Mouse (Mus musculus): ENCODE results near the gene Cfap44. TPM values are rescaled to one million over a fixed set of nuclear protein-coding genes. Genes with fewer than 3 reads are reported as not detected.
A peak's percentile ranks its signal among the peaks of the same experiment; 100 is the strongest.

The Cfap44 gene
- 0.20 and 0.22 TPM in 2 replicates for polyA plus RNA-seq (2015; fragmentation: Nextera tagmentation; extraction: Ambion mirVana)

DNA sequence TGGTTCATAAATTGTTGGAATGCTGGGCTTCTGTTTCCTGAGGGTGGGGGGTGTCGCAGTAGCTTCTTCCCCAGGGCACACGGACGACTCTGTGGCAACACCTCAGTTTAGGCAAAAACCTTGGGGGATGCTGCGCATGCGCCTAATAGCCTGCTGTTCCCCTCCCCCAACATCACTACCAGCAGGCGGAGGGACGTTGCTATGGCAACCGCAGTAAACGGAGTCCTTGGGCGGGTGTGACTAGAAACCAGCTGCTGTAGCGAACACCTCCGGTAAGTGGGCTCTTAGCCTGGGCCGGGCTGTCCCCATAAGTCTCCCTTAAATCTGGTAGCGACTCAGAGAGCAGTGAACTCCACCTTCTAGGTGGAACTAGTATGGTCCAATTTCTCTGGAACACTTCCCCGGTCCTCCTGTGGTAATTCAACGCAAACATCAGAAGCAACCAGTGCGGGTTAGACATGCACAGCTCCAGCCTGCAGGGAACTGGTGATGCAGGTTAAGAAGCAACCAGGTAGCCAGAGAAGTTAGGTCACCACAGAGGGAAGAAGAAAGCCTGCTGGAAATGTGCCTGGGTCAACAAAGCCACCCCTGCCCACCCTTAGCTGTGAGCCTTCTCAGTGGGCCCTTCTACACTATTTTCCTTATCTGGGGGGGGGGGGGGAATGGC, at the start of gene Cfap44:
Gene Cfap44 (plus strand): TSS at position 220 of the 667 bp plus-strand sequence.
- H3K27me3 ChIP-seq (ENCODE audit: control insufficient read depth, insufficient read depth, low read length): no peaks in the 10 kb centered on the region
- H3K9ac ChIP-seq (ENCODE audit: low read length): peak within 1 kb of the TSS; percentile 47; the same call in 1 of the 2 replicates
- 3% methylated on average over 17 of the region's 17 CpGs for WGBS
- H3K4me2 ChIP-seq (ENCODE audit: low read depth, low read length): peak within 1 kb of the TSS; percentile 68
- H3K4me3 ChIP-seq (ENCODE audit: low read length): peak within 1 kb of the TSS; percentile 39
- ATAC-seq (replicated peaks; ENCODE audit: extremely low read depth, insufficient read depth, low FRiP score): peak; percentile 66
- H3K9me3 ChIP-seq (replicated peaks; ENCODE audit: control insufficient read depth, low read length): peaks cover 7% of the 10 kb centered on the region; the same call in 1 of the 2 replicates
- peaks cover 10% of the 10 kb centered on the region for H3K4me1 ChIP-seq (ENCODE audit: control insufficient read depth, insufficient read depth, low read length)
- no peak within 1 kb of the TSS for H3K27ac ChIP-seq (ENCODE audit: low read length)
- H3K36me3 ChIP-seq (ENCODE audit: control insufficient read depth, insufficient read depth): peaks cover 10% of the 10 kb centered on the region

DNA sequence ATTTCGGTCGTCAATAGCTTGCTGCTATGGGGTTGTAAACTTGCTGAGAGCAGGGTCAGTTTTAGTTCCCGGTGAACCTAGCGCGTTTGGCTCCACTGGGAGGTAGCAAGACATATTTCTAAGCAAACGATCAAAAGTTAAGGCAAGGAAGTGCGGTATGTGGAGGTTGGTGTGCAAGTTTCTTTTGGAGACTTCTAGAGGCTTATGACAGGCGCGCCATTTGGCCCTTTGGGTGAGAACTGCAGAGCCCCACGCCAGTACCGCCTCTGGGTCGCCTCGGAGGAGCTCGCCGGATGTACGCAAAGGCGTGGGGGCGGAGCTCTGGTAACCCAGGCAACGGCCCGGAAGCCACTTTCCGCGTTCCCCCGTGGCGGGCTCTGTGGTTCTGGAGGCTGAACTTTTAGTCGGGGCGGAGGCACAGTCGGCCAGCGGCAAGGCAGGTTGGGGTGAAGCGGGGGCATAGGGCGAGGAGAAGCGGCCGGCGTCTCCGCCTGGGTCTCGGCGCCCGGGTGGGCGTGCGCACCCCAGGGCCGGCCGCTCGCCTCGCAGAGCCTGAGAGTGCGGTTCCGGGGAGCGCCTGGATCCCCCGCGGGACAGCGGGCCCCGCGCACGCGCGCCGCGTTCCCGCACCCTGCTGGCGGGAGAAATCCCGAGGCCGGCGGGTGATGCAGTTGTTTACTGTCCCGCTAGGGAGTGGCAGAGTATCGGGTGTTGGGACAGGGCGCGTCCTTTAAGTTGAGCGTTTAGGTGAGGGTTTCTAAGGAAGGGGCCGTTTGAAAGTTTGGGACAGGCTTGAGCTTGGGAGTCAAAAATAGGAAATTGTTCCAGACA, 47.3 kb upstream of the Cfap44 start, which contains the start of gene Spice1:
Gene Spice1 (plus strand): TSS at position 51 of the 831 bp plus-strand sequence.
- Histone ChIP-seq H3K9me3 (replicated peaks; ENCODE audit: control insufficient read depth, low read length) (no peaks in the 10 kb centered on the region), H3K9ac (ENCODE audit: low read length) (peak within 1 kb of the TSS; percentile 79), H3K4me2 (ENCODE audit: low read depth, low read length) (peak within 1 kb of the TSS; percentile 77), H3K36me3 (ENCODE audit: control insufficient read depth, insufficient read depth) (no peaks in the 10 kb centered on the region), H3K4me1 (ENCODE audit: control insufficient read depth, insufficient read depth, low read length) (peaks cover 10% of the 10 kb centered on the region; the same call in 1 of the 2 replicates), H3K4me3 (ENCODE audit: low read length) (peak within 1 kb of the TSS; percentile 71), H3K27me3 (ENCODE audit: control insufficient read depth, insufficient read depth, low read length) (no peaks in the 10 kb centered on the region), H3K27ac (ENCODE audit: low read length) (peak within 1 kb of the TSS; percentile 86)
- ATAC-seq (replicated peaks; ENCODE audit: extremely low read depth, insufficient read depth, low FRiP score): peak; percentile 98
- WGBS: under 1% methylated on average over 67 of the region's 67 CpGs

GRCm38 (mm10) chr16:44349801-44350397, 44.7 kb upstream of the Cfap44 start:
- Histone ChIP-seq H3K27me3 (ENCODE audit: control insufficient read depth, insufficient read depth, low read length) (no peaks in the 10 kb centered on the region), H3K9me3 (replicated peaks; ENCODE audit: control insufficient read depth, low read length) (no peaks in the 10 kb centered on the region), H3K27ac (ENCODE audit: low read length) (no peak overlapping the region), H3K36me3 (ENCODE audit: control insufficient read depth, insufficient read depth) (no peaks in the 10 kb centered on the region), H3K4me3 (ENCODE audit: low read length) (no peak overlapping the region), H3K4me2 (ENCODE audit: low read depth, low read length) (peak overlapping the region; percentile 16; the same call in 1 of the 2 replicates), H3K4me1 (ENCODE audit: control insufficient read depth, insufficient read depth, low read length) (peaks cover 10% of the 10 kb centered on the region; the same call in 1 of the 2 replicates), H3K9ac (ENCODE audit: low read length) (no peak overlapping the region)
- 75% methylated on average over 4 of the region's 4 CpGs for WGBS
- ATAC-seq (replicated peaks; ENCODE audit: extremely low read depth, insufficient read depth, low FRiP score): no peak

DNA sequence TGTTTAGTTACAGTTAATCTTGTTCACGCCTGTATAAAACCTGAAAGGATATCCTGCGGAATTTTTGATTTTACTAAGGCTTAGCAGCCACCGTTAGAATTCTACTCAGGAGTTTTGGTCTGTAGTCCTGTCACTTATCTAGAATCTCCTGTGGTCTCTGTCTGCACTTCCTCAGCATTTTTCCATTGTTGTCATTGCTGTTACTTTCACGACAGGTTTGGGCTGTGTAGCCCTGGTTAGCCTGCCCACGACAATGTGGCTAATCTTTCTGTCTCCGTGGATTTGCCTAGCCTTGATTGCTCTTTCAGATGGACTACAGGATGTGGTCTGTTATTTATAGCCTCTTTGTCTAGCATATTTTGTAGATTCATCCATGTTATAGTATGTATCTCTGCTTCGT, 38.3 kb upstream of the Cfap44 start:
- peaks cover 3% of the 10 kb centered on the region; the same call in 1 of the 2 replicates for H3K36me3 ChIP-seq (ENCODE audit: control insufficient read depth, insufficient read depth)
- H3K9ac ChIP-seq (ENCODE audit: low read length): no peak overlapping the region
- H3K27ac ChIP-seq (ENCODE audit: low read length): no peak overlapping the region; the same call in 1 of the 2 replicates
- 53% methylated on average over 7 of the region's 7 CpGs for WGBS
- H3K27me3 ChIP-seq (ENCODE audit: control insufficient read depth, insufficient read depth, low read length): no peaks in the 10 kb centered on the region
- H3K4me2 ChIP-seq (ENCODE audit: low read depth, low read length): no peak overlapping the region
- no peaks in the 10 kb centered on the region for H3K4me1 ChIP-seq (ENCODE audit: control insufficient read depth, insufficient read depth, low read length)
- H3K4me3 ChIP-seq (ENCODE audit: low read length): no peak overlapping the region
- 0 out of 2 replicates have a peak, but pooled peaks have one; percentile 32 for ATAC-seq (replicated peaks; ENCODE audit: extremely low read depth, insufficient read depth, low FRiP score)
- no peaks in the 10 kb centered on the region for H3K9me3 ChIP-seq (replicated peaks; ENCODE audit: control insufficient read depth, low read length)

GRCm38 (mm10) chr16:44357571-44358268, 36.9 kb upstream of the Cfap44 start:
- peak; percentile 72; the same call in 1 of the 2 replicates for ATAC-seq (replicated peaks; ENCODE audit: extremely low read depth, insufficient read depth, low FRiP score)
- 71% methylated on average over 4 of the region's 4 CpGs for WGBS
- Histone ChIP-seq H3K4me3 (ENCODE audit: low read length) (no peak overlapping the region), H3K27me3 (ENCODE audit: control insufficient read depth, insufficient read depth, low read length) (no peaks in the 10 kb centered on the region), H3K4me2 (ENCODE audit: low read depth, low read length) (no peak overlapping the region), H3K4me1 (ENCODE audit: control insufficient read depth, insufficient read depth, low read length) (no peaks in the 10 kb centered on the region), H3K27ac (ENCODE audit: low read length) (no peak overlapping the region), H3K36me3 (ENCODE audit: control insufficient read depth, insufficient read depth) (peaks cover 8% of the 10 kb centered on the region; the same call in 1 of the 2 replicates), H3K9ac (ENCODE audit: low read length) (no peak overlapping the region), H3K9me3 (replicated peaks; ENCODE audit: control insufficient read depth, low read length) (no peaks in the 10 kb centered on the region)

- no peaks in the 10 kb centered on the region for H3K27me3 ChIP-seq (ENCODE audit: control insufficient read depth, insufficient read depth, low read length)
- H3K36me3 ChIP-seq (ENCODE audit: control insufficient read depth, insufficient read depth): peaks cover 9% of the 10 kb centered on the region; the same call in 1 of the 2 replicates
- no peak for ATAC-seq (replicated peaks; ENCODE audit: extremely low read depth, insufficient read depth, low FRiP score)
- no peak overlapping the region for H3K27ac ChIP-seq (ENCODE audit: low read length)
- H3K4me3 ChIP-seq (ENCODE audit: low read length): no peak overlapping the region
- no peaks in the 10 kb centered on the region for H3K4me1 ChIP-seq (ENCODE audit: control insufficient read depth, insufficient read depth, low read length)
- 87% methylated on average over 10 of the region's 10 CpGs for WGBS
- no peaks in the 10 kb centered on the region for H3K9me3 ChIP-seq (replicated peaks; ENCODE audit: control insufficient read depth, low read length)
- no peak overlapping the region for H3K4me2 ChIP-seq (ENCODE audit: low read depth, low read length)
- H3K9ac ChIP-seq (ENCODE audit: low read length): no peak overlapping the region
Observed at GRCm38 (mm10) chr16:44361921-44362890, 32.4 kb upstream of the Cfap44 start.

DNA sequence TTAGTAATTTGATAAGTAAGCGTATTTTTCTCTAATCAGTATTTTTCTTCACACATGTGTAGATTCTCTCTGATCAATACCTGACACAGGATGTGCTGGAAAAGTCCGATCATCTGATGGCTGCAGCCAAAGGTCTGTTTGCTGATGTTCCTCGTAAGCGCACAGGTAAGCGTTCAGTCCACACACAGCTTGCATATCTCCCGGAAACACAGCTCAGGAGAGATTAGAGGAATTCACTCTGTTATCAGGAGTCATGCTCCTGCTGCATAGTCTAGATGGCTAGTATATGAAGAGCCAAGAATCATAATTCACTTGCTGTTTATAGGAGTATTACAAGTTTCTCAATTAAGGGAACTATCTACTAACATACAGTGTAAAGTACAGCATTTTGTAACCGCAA, 29.1 kb upstream of the Cfap44 start:
- Histone ChIP-seq H3K9me3 (replicated peaks; ENCODE audit: control insufficient read depth, low read length) (no peaks in the 10 kb centered on the region), H3K27ac (ENCODE audit: low read length) (no peak overlapping the region), H3K4me1 (ENCODE audit: control insufficient read depth, insufficient read depth, low read length) (no peaks in the 10 kb centered on the region), H3K4me2 (ENCODE audit: low read depth, low read length) (no peak overlapping the region), H3K4me3 (ENCODE audit: low read length) (no peak overlapping the region), H3K27me3 (ENCODE audit: control insufficient read depth, insufficient read depth, low read length) (no peaks in the 10 kb centered on the region), H3K9ac (ENCODE audit: low read length) (no peak overlapping the region), H3K36me3 (ENCODE audit: control insufficient read depth, insufficient read depth) (peaks cover 16% of the 10 kb centered on the region; the same call in 1 of the 2 replicates)
- ATAC-seq (replicated peaks; ENCODE audit: extremely low read depth, insufficient read depth, low FRiP score): no peak
- 85% methylated on average over 7 of the region's 7 CpGs for WGBS
